ENCODE assay signal across 26 mouse cellular contexts in the genomic region with DNA sequence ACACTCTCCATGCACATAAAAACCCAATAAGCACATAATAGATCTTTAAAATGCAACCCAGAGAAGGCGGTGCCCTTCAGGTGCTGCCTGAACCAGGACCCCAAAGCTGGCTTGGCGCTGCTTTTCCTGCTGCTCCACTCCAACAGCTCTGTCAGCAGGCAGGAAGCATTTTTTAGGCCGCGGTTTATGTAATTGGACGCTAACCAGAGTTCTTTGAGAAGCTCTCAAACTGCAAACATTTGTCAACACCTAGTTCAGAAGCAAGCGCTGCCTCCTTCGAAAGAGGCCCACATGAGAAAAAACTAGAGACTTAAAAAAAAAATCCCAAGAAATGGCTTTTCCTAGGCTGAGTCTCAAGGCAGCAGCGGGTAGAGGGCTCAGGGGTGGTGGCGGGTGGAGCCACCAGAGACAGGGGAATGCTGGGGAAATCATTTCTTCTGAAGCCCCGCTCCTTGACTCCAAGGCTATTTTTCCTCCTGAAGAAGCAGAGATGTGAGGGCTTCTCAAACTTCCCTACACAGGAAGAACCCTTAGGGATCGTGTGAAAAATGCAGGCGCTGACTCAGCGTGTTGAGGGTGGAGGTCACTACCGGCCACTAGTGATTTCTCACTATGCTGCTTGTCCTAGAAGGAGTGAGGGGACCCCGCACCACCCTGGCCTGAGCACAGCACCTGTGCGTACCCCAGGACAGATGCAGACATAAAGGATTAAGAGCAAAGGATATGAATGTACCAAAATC. TPM values are rescaled to one million over a fixed set of nuclear protein-coding genes. Genes with fewer than 3 reads are reported as not detected.
A peak's percentile ranks its signal among the peaks of the same experiment; 100 is the strongest.
DNase-seq lines count a peak whose midpoint lies in the region; ATAC-seq and TF ChIP-seq lines count a peak whose summit lies in the region.
"Had no signal": no experiment of that assay in that cellular context is flagged by ENCODE, and none has a peak within 500 bp of the region (broad histone marks: within the 10 kb centered on the region; RNA-seq: fewer than 3 reads in every experiment).

No protein-coding gene starts in this region.

- peaks cover 38% of the 10 kb centered on the region for H3K4me1 ChIP-seq in E14TG2a.4 (replicated peaks; ENCODE audit: low read depth, low read length)
- H3K4me1 ChIP-seq in limb, embryonic 10.5 days, result peaks cover 53% of the 10 kb centered on the region
- H3K4me1 ChIP-seq in heart, embryonic 12.5 days (replicated peaks), result peaks cover 48% of the 10 kb centered on the region

- peaks cover 68% of the 10 kb centered on the region for H3K27me3 ChIP-seq in E14TG2a.4 (ENCODE audit: insufficient read depth, low read length)
- peaks cover 17% of the 10 kb centered on the region; the same call in 1 of the 2 replicates for H3K27me3 ChIP-seq in limb, embryonic 10.5 days (ENCODE audit: low read depth, poor library complexity, severe bottlenecking)
- no peaks in the 10 kb centered on the region for H3K27me3 ChIP-seq in heart, embryonic 12.5 days (replicated peaks)
- H3K27me3 ChIP-seq: limb, embryonic 15.5 days had no signal

- H3K9me3 ChIP-seq in E14TG2a.4 (ENCODE audit: low read length), result no peaks in the 10 kb centered on the region
- H3K9me3 ChIP-seq in limb, embryonic 10.5 days (replicated peaks), result no peaks in the 10 kb centered on the region
- H3K9me3 ChIP-seq in heart, embryonic 12.5 days (replicated peaks), result no peaks in the 10 kb centered on the region
- H3K9me3 ChIP-seq: embryonic facial prominence, embryonic 15.5 days; limb, embryonic 15.5 days; midbrain, embryonic 10.5 days had no signal

- 58% methylated on average over 16 of the region's 16 CpGs for WGBS in limb, embryonic 10.5 days
- 68% methylated on average over 16 of the region's 16 CpGs for WGBS in heart, embryonic 12.5 days

- peak overlapping the region; percentile 42; the same call in 1 of the 2 replicates for H3K27ac ChIP-seq in limb, embryonic 10.5 days
- no peak overlapping the region for H3K27ac ChIP-seq in heart, embryonic 12.5 days (ENCODE audit: poor library complexity, severe bottlenecking)
- H3K27ac ChIP-seq: embryonic facial prominence, embryonic 15.5 days; limb, embryonic 15.5 days; liver, embryonic 14.5 days; midbrain, embryonic 10.5 days had no signal

- 0 out of 2 replicates have a peak overlapping the region, but pooled peaks have one; percentile 48 for H3K4me3 ChIP-seq in E14TG2a.4 (replicated peaks; ENCODE audit: low read length)
- no peak overlapping the region for H3K4me3 ChIP-seq in limb, embryonic 10.5 days
- H3K4me3 ChIP-seq in heart, embryonic 12.5 days, result no peak overlapping the region
- H3K4me3 ChIP-seq: embryonic facial prominence, embryonic 15.5 days; limb, embryonic 15.5 days; midbrain, embryonic 10.5 days had no signal

- no peaks in the 10 kb centered on the region for H3K36me3 ChIP-seq in E14TG2a.4 (ENCODE audit: insufficient read depth, low read length)
- no peaks in the 10 kb centered on the region for H3K36me3 ChIP-seq in limb, embryonic 10.5 days
- no peaks in the 10 kb centered on the region for H3K36me3 ChIP-seq in heart, embryonic 12.5 days
- H3K36me3 ChIP-seq: embryonic facial prominence, embryonic 15.5 days; limb, embryonic 15.5 days; midbrain, embryonic 10.5 days had no signal

- no peak overlapping the region for H3K9ac ChIP-seq in heart, embryonic 12.5 days
- H3K9ac ChIP-seq: embryonic facial prominence, embryonic 15.5 days; limb, embryonic 15.5 days; liver, embryonic 14.5 days had no signal

- H3K4me2 ChIP-seq in heart, embryonic 12.5 days, result no peak overlapping the region
- H3K4me2 ChIP-seq: embryonic facial prominence, embryonic 15.5 days; heart, embryonic 11.5 days; limb, embryonic 15.5 days had no signal

- no peak for DNase-seq in frontal cortex, postnatal 14 days (ENCODE audit: low spot score in 2 of 2)
- no peak for DNase-seq in limb, embryonic 10.5 days (ENCODE audit: low spot score)
- peak; percentile 37 for DNase-seq in lung, postnatal 10 days
- no peak for DNase-seq in yolk sac, embryonic 10.5 days (ENCODE audit: low spot score)
- DNase-seq in gastrocnemius, postnatal 10 days, result no peak
- DNase-seq: adrenal gland, adult 2 months; cerebellum, adult 11-12 months; cerebellum, postnatal 10 days; heart, adult 11 months; heart, postnatal 10 days; kidney, postnatal 4 days; layer of hippocampus, adult 9-11 months; thymus, postnatal 14 days had no signal

- TF ChIP-seq CTCF in E14TG2a.4 (conservative IDR thresholded peaks at IDR 0.05; ENCODE audit: low read length), result no peak

- ATAC-seq in frontal cortex, adult (ENCODE audit: low TSS enrichment), result peak; percentile 76
- ATAC-seq in heart, embryonic 12.5 days (ENCODE audit: insufficient number of reproducible peaks, low FRiP score), result no peak
- ATAC-seq: CD4-positive, CD25-positive, alpha-beta regulatory T cell, adult 4 months; forebrain, embryonic 16.5 days; intestine, postnatal 0 days; midbrain, embryonic 16.5 days had no signal

RNA-seq across cellular contexts. Expression of a gene that starts 19.1 kb away (rescaled TPM):
- 0.10 and 0.13 TPM in 2 replicates for polyA plus RNA-seq in limb, embryonic 10.5 days (2016; fragmentation: Nextera tagmentation; extraction: Ambion mirVana)
- 15.9 and 18.9 TPM in 2 replicates for polyA plus RNA-seq in heart, embryonic 12.5 days (2016; fragmentation: Nextera tagmentation; extraction: Ambion mirVana)
- 1 to 10 TPM; 1.3 to 1.6 TPM for total RNA-seq in gastrocnemius, postnatal 10 days (2021)
- total RNA-seq: MEL had no signal
- polyA plus RNA-seq: CD4-positive, CD25-positive, alpha-beta regulatory T cell, adult 4 months had no signal

Comparison
In these comparisons a context has a peak if more than half of its experiments do, and no peak if none do; other contexts are left out.
1. RNA of a gene that starts 19.1 kb away (polyA plus RNA-seq): 15.9 to 18.9 TPM in heart, embryonic 12.5 days; 0.10 to 0.13 TPM in limb, embryonic 10.5 days; every median in the first group is over 10 times any median in the second.